Mouse (Mus musculus): Measurements from ENCODE around the gene Magi1.

DNA sequence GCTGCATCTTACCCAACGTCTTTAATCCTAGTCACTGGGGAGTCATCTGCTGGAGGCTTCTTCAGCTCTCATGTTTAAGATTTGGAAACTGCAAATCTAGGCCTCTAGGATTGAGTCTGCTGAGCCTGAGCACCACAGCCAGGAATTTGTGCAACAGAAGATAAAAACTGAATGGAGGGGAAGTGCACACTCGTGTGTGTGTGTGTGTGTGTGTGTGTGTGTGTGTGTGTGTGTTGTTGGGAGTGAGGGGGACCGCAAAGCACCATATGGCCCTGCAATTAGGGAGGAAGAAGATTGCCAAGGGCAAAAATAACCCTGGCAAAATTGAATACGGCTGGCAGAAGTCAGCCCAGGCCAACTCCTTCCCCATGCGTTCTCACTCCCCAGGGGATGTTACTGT, 439.1 kb downstream of the Magi1 start:
- TF ChIP-seq CTCF (IDR thresholded peaks at IDR 0.05; ENCODE audit: low read depth) (no peak), EP300 (IDR thresholded peaks at IDR 0.05; ENCODE audit: low read depth) (no peak)
